In genomic region chr13:101712099-101712498, GRCm38 (mm10) we compare ENCODE assay signal across 18 mouse cellular contexts. TPM values are rescaled to one million over a fixed set of nuclear protein-coding genes. Genes with fewer than 3 reads are reported as not detected.
A peak's percentile ranks its signal among the peaks of the same experiment; 100 is the strongest.
DNase-seq lines count a peak whose midpoint lies in the region; TF ChIP-seq lines count a peak whose summit lies in the region.
"Had no signal": no experiment of that assay in that cellular context is flagged by ENCODE, and none has a peak within 500 bp of the region (broad histone marks: within the 10 kb centered on the region; RNA-seq: fewer than 3 reads in every experiment).

No protein-coding gene starts in this region.

- TF ChIP-seq RAD21 in MEL (IDR thresholded peaks at IDR 0.05; ENCODE audit: low read depth, low read length) = no peak

- peak overlapping the region; percentile 45 for H3K4me3 ChIP-seq in gastrocnemius, adult 2 months
- no peak overlapping the region for H3K4me3 ChIP-seq in MEL (ENCODE audit: control insufficient read depth in 1 of 2, insufficient read depth in 1 of 2, low read depth in 2 of 2, low read length in 2 of 2)
- H3K4me3 ChIP-seq: hindbrain, embryonic 15.5 days; limb, embryonic 15.5 days; lung, embryonic 15.5 days; midbrain, embryonic 13.5 days had no signal

- no peaks in the 10 kb centered on the region for H3K9me3 ChIP-seq in MEL (replicated peaks; ENCODE audit: insufficient read depth, low read length)
- H3K9me3 ChIP-seq: hindbrain, embryonic 15.5 days; limb, embryonic 15.5 days; lung, embryonic 15.5 days; midbrain, embryonic 13.5 days had no signal

- H3K9ac ChIP-seq in MEL (ENCODE audit: control insufficient read depth, low read depth, low read length, poor library complexity, severe bottlenecking) = no peak overlapping the region
- H3K9ac ChIP-seq: hindbrain, embryonic 15.5 days; limb, embryonic 15.5 days; lung, embryonic 15.5 days; midbrain, embryonic 13.5 days had no signal

- intact Hi-C loops in gastrocnemius, adult 2 months (cut with DNase I) = no loop called here
- intact Hi-C loops in gastrocnemius, postnatal 36 days (cut with DNase I) = no loop called here

- TF ChIP-seq CTCF in gastrocnemius, adult 2 months (IDR thresholded peaks at IDR 0.05) = no peak
- TF ChIP-seq CTCF in MEL (IDR thresholded peaks at IDR 0.05 in 2 of 3, conservative IDR thresholded peaks at IDR 0.05 in 1 of 3; ENCODE audit: control insufficient read depth in 1 of 3, insufficient read depth in 1 of 3, low read depth in 2 of 3, low read length in 3 of 3, poor library complexity in 1 of 3, severe bottlenecking in 1 of 3) = no peak

- peaks cover 6% of the 10 kb centered on the region for H3K79me2 ChIP-seq in MEL (ENCODE audit: control insufficient read depth, insufficient read depth, low read length, poor library complexity)

- H3K27ac ChIP-seq in gastrocnemius, adult 2 months = peak overlapping the region; percentile 74
- no peak overlapping the region for H3K27ac ChIP-seq in MEL (ENCODE audit: control insufficient read depth, low read depth, low read length)
- H3K27ac ChIP-seq: hindbrain, embryonic 15.5 days; lung, embryonic 15.5 days; macrophage; midbrain, embryonic 13.5 days had no signal

- H3K27me3 ChIP-seq in MEL (ENCODE audit: control insufficient read depth in 1 of 2, insufficient read depth in 2 of 2, low read length in 2 of 2) = no peaks in the 10 kb centered on the region
- H3K27me3 ChIP-seq: CH12.LX; hindbrain, embryonic 15.5 days; limb, embryonic 15.5 days; lung, embryonic 15.5 days; midbrain, embryonic 13.5 days had no signal

- H3K4me1 ChIP-seq in MEL (ENCODE audit: control insufficient read depth in 1 of 2, insufficient read depth in 2 of 2, low read length in 2 of 2) = peaks cover 1 to 10% of the 10 kb centered on the region in 2 experiments; a peak in 3 of 4 replicates
- H3K4me1 ChIP-seq: hindbrain, embryonic 15.5 days; midbrain, embryonic 13.5 days had no signal

- peak; percentile 21 for DNase-seq in gastrocnemius, adult 2 months
- DNase-seq in gastrocnemius, postnatal 36 days = no peak
- DNase-seq in 416B (ENCODE audit: low read depth) = peak; percentile 87
- peak; percentile 50 for DNase-seq in MEL (ENCODE audit: low read depth, low spot score)
- DNase-seq in induced T-regulatory cell, adult 2 months (ENCODE audit: low read depth) = peak; percentile 71
- DNase-seq in layer of hippocampus, adult 8-10 months (ENCODE audit: low spot score in 2 of 2) = no peak
- no peak for DNase-seq in thymus, postnatal 14 days
- no peak for DNase-seq in ovary, postnatal 10 days (ENCODE audit: low spot score)
- DNase-seq: cerebellum, adult 11 months; cerebellum, postnatal 14 days; heart, postnatal 14 days; layer of hippocampus, adult 9-11 months had no signal

- TF ChIP-seq EP300 in MEL (IDR thresholded peaks at IDR 0.05; ENCODE audit: low read depth in 1 of 2, low read length in 2 of 2) = no peak

- no peak for TF ChIP-seq POLR2A in MEL (IDR thresholded peaks at IDR 0.05; ENCODE audit: control insufficient read depth in 1 of 2, insufficient read depth in 1 of 2, low read depth in 1 of 2, low read length in 2 of 2, poor library complexity in 1 of 2)

- H3K36me3 ChIP-seq in MEL (ENCODE audit: control insufficient read depth in 1 of 2, insufficient read depth in 2 of 2, low read length in 2 of 2) = peaks cover 16 to 18% of the 10 kb centered on the region in 2 experiments

TF ChIP-seq in MEL, 35 proteins besides CTCF, POLR2A, EP300 and RAD21:
- TF ChIP-seq ETS1 (IDR thresholded peaks at IDR 0.05; ENCODE audit: low read depth, low read length) = peak; percentile 93
- 0 out of 2 replicates have a peak, but pooled peaks have one; percentile 40 for TF ChIP-seq JUND (IDR thresholded peaks at IDR 0.05; ENCODE audit: low read depth, low read length)
- no peak for TF ChIP-seq GABPA (IDR thresholded peaks at IDR 0.05; ENCODE audit: low read depth, low read length)
- no peak for TF ChIP-seq MXI1 (IDR thresholded peaks at IDR 0.05; ENCODE audit: low read depth, low read length)
- TF ChIP-seq SIN3A (IDR thresholded peaks at IDR 0.05; ENCODE audit: low read length) = 0 out of 2 replicates have a peak, but pooled peaks have one; percentile 22
- TF ChIP-seq MAX (IDR thresholded peaks at IDR 0.05; ENCODE audit: low read length) = no peak

RNA-seq across cellular contexts. Expression of gene Pik3r1, which starts 55.9 kb away (rescaled TPM):
- 10 to 100 TPM; 41.3 to 52.1 TPM for total RNA-seq in gastrocnemius, adult 2 months (2021)
- 10 to 100 TPM; 21.6 to 32.9 TPM for total RNA-seq in gastrocnemius, postnatal 36 days (2021)
- total RNA-seq in MEL (2012; rRNA removed) = 41.4 TPM in 2 replicates
- 100 to 1,000 TPM in 1 of 2 experiments, 10 to 100 TPM in 1; 23.8 to 116 TPM for polyA plus RNA-seq in MEL (2012; ENCODE audit: insufficient read depth in 1 of 2, insufficient read length in 2 of 2, low read depth in 1 of 2, low replicate concordance in 2 of 2, missing spikeins in 1 of 2)
- total RNA-seq in layer of hippocampus, adult 8-10 months (2022) = 10 to 100 TPM; 73.3 to 88.6 (median 79.4) TPM

Comparison
In these comparisons a context has a peak if more than half of its experiments do, and no peak if none do; other contexts are left out.
1. DNase-seq: peak in gastrocnemius, adult 2 months (single experiment), 416B (single experiment), MEL (single experiment) and induced T-regulatory cell, adult 2 months (single experiment); none in gastrocnemius, postnatal 36 days (0 of 2), layer of hippocampus, adult 8-10 months (0 of 2), thymus, postnatal 14 days (single experiment) and ovary, postnatal 10 days (single experiment).